Mouse (Mus musculus): Measurements from ENCODE around the gene Vmn2r74. TPM values are rescaled to one million over a fixed set of nuclear protein-coding genes. Genes with fewer than 3 reads are reported as not detected.

Gene Vmn2r74
- not detected in 2 replicates for polyA plus RNA-seq (2015; fragmentation: Nextera tagmentation; extraction: Ambion mirVana)

DNA sequence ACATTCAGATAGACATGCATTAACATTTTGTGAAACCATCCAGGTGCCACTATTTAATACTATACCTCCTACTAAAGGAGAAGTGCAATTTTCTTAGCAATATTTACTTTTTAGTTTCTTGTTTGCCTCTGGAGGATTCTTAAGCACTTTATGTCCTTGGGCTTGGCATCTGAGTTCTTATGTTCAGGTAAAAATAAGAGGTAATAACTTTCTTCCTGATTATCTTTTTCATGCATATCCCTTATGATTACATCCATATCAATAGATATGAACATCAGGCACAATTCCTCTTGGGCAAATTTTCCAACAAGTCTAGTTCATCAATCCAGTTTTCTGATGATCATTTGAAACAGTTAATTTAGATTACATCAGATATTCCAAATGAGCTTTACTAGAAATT is at the start of gene Vmn2r74:
Vmn2r74 (minus strand) TSS at position 101 of the 400 bp plus-strand sequence.
- Histone ChIP-seq H3K27me3 (no peaks in the 10 kb centered on the region), H3K36me3 (no peaks in the 10 kb centered on the region), H3K4me2 (no peak within 1 kb of the TSS), H3K9me3 (no peaks in the 10 kb centered on the region), H3K4me3 (no peak within 1 kb of the TSS), H3K9ac (no peak within 1 kb of the TSS), H3K27ac (replicated peaks) (no peak within 1 kb of the TSS), H3K4me1 (replicated peaks) (no peaks in the 10 kb centered on the region)
- ATAC-seq (ENCODE audit: low FRiP score, low read depth) = no peak

DNA sequence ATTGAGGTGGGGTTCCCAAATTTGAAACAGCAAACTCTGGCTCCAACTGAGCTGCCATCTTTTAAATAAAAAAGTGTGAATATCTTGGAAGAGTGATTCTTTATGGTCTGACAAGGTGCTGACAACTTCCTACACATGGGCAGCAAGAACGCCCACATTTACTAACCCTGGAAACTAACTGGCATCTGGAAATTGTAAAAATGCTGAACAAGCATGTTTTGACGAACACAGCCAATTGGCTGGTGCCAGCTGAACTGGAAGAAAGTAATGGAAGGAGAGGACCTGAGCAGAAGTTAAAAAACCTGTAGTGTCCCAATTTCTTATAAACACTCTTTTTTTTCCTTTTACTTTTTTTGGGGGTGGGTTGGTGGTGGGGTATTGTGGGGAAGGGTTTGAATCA is 46.1 kb upstream of the Vmn2r74 start:
- Histone ChIP-seq H3K9me3 (no peaks in the 10 kb centered on the region), H3K4me2 (no peak overlapping the region), H3K4me1 (replicated peaks) (no peaks in the 10 kb centered on the region), H3K27ac (replicated peaks) (no peak overlapping the region), H3K36me3 (no peaks in the 10 kb centered on the region), H3K4me3 (no peak overlapping the region), H3K9ac (no peak overlapping the region), H3K27me3 (no peaks in the 10 kb centered on the region)
- 93% methylated on average over 2 of the region's 2 CpGs for WGBS
- ATAC-seq (ENCODE audit: low FRiP score, low read depth) = no peak

Other genes with a start within 250 kb of the Vmn2r74 start
- gene Vmn2r72, start 206.5 kb downstream of the Vmn2r74 start, polyA plus RNA-seq (2015; fragmentation: Nextera tagmentation; extraction: Ambion mirVana) = not detected in 2 replicates
- not detected in 2 replicates for gene Vmn2r73, start 85.4 kb downstream of the Vmn2r74 start, polyA plus RNA-seq (2015; fragmentation: Nextera tagmentation; extraction: Ambion mirVana)
- gene Vmn2r75, start 210.1 kb upstream of the Vmn2r74 start, polyA plus RNA-seq (2015; fragmentation: Nextera tagmentation; extraction: Ambion mirVana) = not detected in 2 replicates

All from hindbrain, embryonic 15.5 days (tissue).